Mouse (Mus musculus) embryonic facial prominence, embryonic 13.5 days (tissue): ENCODE data around the gene Jak3. TPM values are rescaled to one million over a fixed set of nuclear protein-coding genes. Genes with fewer than 3 reads are reported as not detected.
"Not testable (repeated sequence)": the region's sequence is repeated elsewhere in the genome, so short reads cannot be mapped to it uniquely, and the experiment has no call there.

Source experiments
- ATAC-seq: fragments of 200-750 bp; cut with Nextera tagmentation; 2 replicates; pipeline ENCODE4 v1.8.0; 2017; ENCODE audit warnings: low read depth; ENCODE audit not compliant: insufficient number of reproducible peaks, insufficient read depth, low FRiP score, low TSS enrichment
- H3K27ac ChIP-seq: fragments of 300-500 bp; sonication (generic); 2 replicates; pipeline ENCODE4 v1.5.1; 2015; ENCODE audit warnings: moderate library complexity, mild to moderate bottlenecking, inconsistent platforms
- H3K27me3 ChIP-seq: fragments of 300-500 bp; sonication (generic); 2 replicates; pipeline ENCODE4 v1.6.1; 2015; ENCODE audit warnings: mild to moderate bottlenecking, inconsistent platforms
- H3K36me3 ChIP-seq: fragments of 300-500 bp; sonication (generic); 2 replicates; pipeline ENCODE4 v1.6.1; 2015; ENCODE audit warnings: mild to moderate bottlenecking, inconsistent platforms
- H3K4me1 ChIP-seq: fragments of 300-500 bp; sonication (generic); 2 replicates; pipeline ENCODE4 v1.6.1; 2015; ENCODE audit warnings: inconsistent platforms
- H3K4me2 ChIP-seq: fragments of 300-500 bp; sonication (generic); 2 replicates; pipeline ENCODE4 v1.6.1; 2015; ENCODE audit warnings: moderate library complexity, mild to moderate bottlenecking, inconsistent platforms
- H3K4me3 ChIP-seq: fragments of 300-500 bp; sonication (generic); 2 replicates; pipeline ENCODE4 v1.5.1; 2015; ENCODE audit warnings: mild to moderate bottlenecking, inconsistent platforms
- H3K9ac ChIP-seq: fragments of 300-500 bp; sonication (generic); 2 replicates; pipeline ENCODE4 v1.6.1; 2015; ENCODE audit warnings: mild to moderate bottlenecking, inconsistent platforms
- H3K9me3 ChIP-seq: fragments of 300-500 bp; sonication (generic); 2 replicates; pipeline ENCODE4 v1.6.1; 2016; ENCODE audit warnings: inconsistent platforms
- WGBS: fragments of 180-500 bp; shearing (Covaris S2); methylation state at CpG from one replicate; pipeline ENCODE4 v1.1.7; 2015; ENCODE audit warnings: mixed read lengths; 5-methylcytosine and 5-hydroxymethylcytosine counted together
- microRNA-seq: library from miRNA; unstranded; fragments of <30 nt; microRNA quantifications from one replicate; pipeline ENCODE4, GENCODE M21; 2016
- polyA plus RNA-seq: library from polyadenylated mRNA; unstranded; fragments of >200 nt; fragmentation: Nextera tagmentation; extraction: Ambion mirVana; gene quantifications from 2 replicates; pipeline ENCODE4 v1.2.1, GENCODE M21; 2015

Gene Jak3
- polyA plus RNA-seq, 1 experiment from 2014 or later: 3.9 TPM

- H3K4me2 ChIP-seq: peak overlapping the region; percentile 65
- peak overlapping the region; percentile 32 for H3K4me3 ChIP-seq
- H3K9me3 ChIP-seq: no peaks in the 10 kb centered on the region
- no peak overlapping the region for H3K27ac ChIP-seq
- H3K9ac ChIP-seq: peak overlapping the region; percentile 51
- peaks cover 19% of the 10 kb centered on the region for H3K4me1 ChIP-seq
- WGBS: 4% methylated on average over 21 of the region's 21 CpGs
- no peak for ATAC-seq
- H3K27me3 ChIP-seq: peaks cover 61% of the 10 kb centered on the region
- no peaks in the 10 kb centered on the region for H3K36me3 ChIP-seq
These were observed 52.2 kb downstream of the Jak3 start for GRCm38 (mm10) chr8:71728240-71728785.

- peak overlapping the region; percentile 65 for H3K4me2 ChIP-seq
- no peaks in the 10 kb centered on the region for H3K9me3 ChIP-seq
- H3K4me1 ChIP-seq: peaks cover 19% of the 10 kb centered on the region
- WGBS: 6% methylated on average over 13 of the region's 16 CpGs
- H3K4me3 ChIP-seq: peak overlapping the region; percentile 32
- no peak for ATAC-seq
- H3K36me3 ChIP-seq: no peaks in the 10 kb centered on the region
- peaks cover 56% of the 10 kb centered on the region for H3K27me3 ChIP-seq
- H3K9ac ChIP-seq: peak overlapping the region; percentile 51
- no peak overlapping the region for H3K27ac ChIP-seq
These were observed 52.9 kb downstream of the Jak3 start for GRCm38 (mm10) chr8:71728826-71729620.

- no peak for ATAC-seq
- peaks cover 29% of the 10 kb centered on the region for H3K27me3 ChIP-seq
- H3K4me1 ChIP-seq: peaks cover 10% of the 10 kb centered on the region; the same call in 1 of the 2 replicates
- H3K9me3 ChIP-seq: no peaks in the 10 kb centered on the region
- H3K36me3 ChIP-seq: no peaks in the 10 kb centered on the region
- H3K4me3 ChIP-seq: no peak overlapping the region
- 50% methylated on average over 3 of the region's 3 CpGs for WGBS
- no peak overlapping the region for H3K9ac ChIP-seq
- no peak overlapping the region for H3K27ac ChIP-seq
- H3K4me2 ChIP-seq: no peak overlapping the region
These were observed 55.6 kb downstream of the Jak3 start for GRCm38 (mm10) chr8:71731652-71732230.

GRCm38 (mm10) chr8:71738316-71738715 is 62.2 kb downstream of the Jak3 start:
- H3K9me3 ChIP-seq, H3K9ac ChIP-seq, H3K4me3 ChIP-seq, H3K27ac ChIP-seq, H3K36me3 ChIP-seq, H3K4me2 ChIP-seq, ATAC-seq, H3K4me1 ChIP-seq: not testable (repeated sequence)
- H3K27me3 ChIP-seq: peaks cover 14% of the 10 kb centered on the region

Small RNA genes lying within 50 kb of the gene (microRNA-seq; reads per million reads assigned to microRNA genes)
- not detected for gene Mir6769b

Other genes with a start within 250 kb of the Jak3 start
- gene Abhd8, start 212.6 kb upstream of the Jak3 start, polyA plus RNA-seq: 61.4 and 69.5 TPM in 2 replicates
- gene Mrpl34, start 211.3 kb upstream of the Jak3 start, polyA plus RNA-seq: 146 and 148 TPM in 2 replicates
- 109 and 113 TPM in 2 replicates for gene Dda1, start 207.1 kb upstream of the Jak3 start, polyA plus RNA-seq
- 2.2 and 3.0 TPM in 2 replicates for gene Ano8, start 190.3 kb upstream of the Jak3 start, polyA plus RNA-seq
- 22.4 and 23.5 TPM in 2 replicates for gene Gtpbp3, start 188.2 kb upstream of the Jak3 start, polyA plus RNA-seq
- gene Plvap, start 164.5 kb upstream of the Jak3 start, polyA plus RNA-seq: 47.3 and 52.2 TPM in 2 replicates
- 0.77 and 1.1 TPM in 2 replicates for gene Ccdc194, start 150.6 kb upstream of the Jak3 start, polyA plus RNA-seq
- gene Bst2, start 138.8 kb upstream of the Jak3 start, polyA plus RNA-seq: 18.0 and 22.0 TPM in 2 replicates
- 77.1 and 82.4 TPM in 2 replicates for gene Mvb12a, start 133.4 kb upstream of the Jak3 start, polyA plus RNA-seq
- gene Tmem221, start 117.4 kb upstream of the Jak3 start, polyA plus RNA-seq: 0.55 and 1.1 TPM in 2 replicates
- not detected in 2 replicates for gene Nxnl1, start 109.7 kb upstream of the Jak3 start, polyA plus RNA-seq
- gene Slc27a1, start 107.4 kb upstream of the Jak3 start, polyA plus RNA-seq: 47.8 and 59.4 TPM in 2 replicates
- gene Pgls, start 84.1 kb upstream of the Jak3 start, polyA plus RNA-seq: 224 and 244 TPM in 2 replicates
- gene Fam129c, start 78.6 kb upstream of the Jak3 start, polyA plus RNA-seq: 4.8 and 7.7 TPM in 2 replicates
- gene Colgalt1, start 65.3 kb upstream of the Jak3 start, polyA plus RNA-seq: 75.5 and 78.2 TPM in 2 replicates
- gene Unc13a, start 4.5 kb upstream of the Jak3 start, polyA plus RNA-seq: 0.87 and 1.2 TPM in 2 replicates
- 0.89 TPM in 1 of 2 replicates, not detected in the other for gene Insl3, start 12.9 kb downstream of the Jak3 start, polyA plus RNA-seq
- gene B3gnt3, start 25.5 kb downstream of the Jak3 start, polyA plus RNA-seq: 0.63 and 0.89 TPM in 2 replicates
- 4.3 and 5.5 TPM in 2 replicates for gene Fcho1, start 49.4 kb downstream of the Jak3 start, polyA plus RNA-seq
- gene Zfp709, start 205.7 kb downstream of the Jak3 start, polyA plus RNA-seq: 7.7 and 8.4 TPM in 2 replicates
- gene Zfp882, start 232.3 kb downstream of the Jak3 start, polyA plus RNA-seq: 8.9 and 10.2 TPM in 2 replicates
- gene Zfp617, start 232.3 kb downstream of the Jak3 start, polyA plus RNA-seq: 25.9 and 28.1 TPM in 2 replicates